Mouse (Mus musculus): ENCODE measurements around the gene Mast3. TPM values are rescaled to one million over a fixed set of nuclear protein-coding genes. Genes with fewer than 3 reads are reported as not detected.
A peak's percentile ranks its signal among the peaks of the same experiment; 100 is the strongest.

Gene Mast3
- polyA plus RNA-seq, 1 experiment = 4.8 TPM

DNA sequence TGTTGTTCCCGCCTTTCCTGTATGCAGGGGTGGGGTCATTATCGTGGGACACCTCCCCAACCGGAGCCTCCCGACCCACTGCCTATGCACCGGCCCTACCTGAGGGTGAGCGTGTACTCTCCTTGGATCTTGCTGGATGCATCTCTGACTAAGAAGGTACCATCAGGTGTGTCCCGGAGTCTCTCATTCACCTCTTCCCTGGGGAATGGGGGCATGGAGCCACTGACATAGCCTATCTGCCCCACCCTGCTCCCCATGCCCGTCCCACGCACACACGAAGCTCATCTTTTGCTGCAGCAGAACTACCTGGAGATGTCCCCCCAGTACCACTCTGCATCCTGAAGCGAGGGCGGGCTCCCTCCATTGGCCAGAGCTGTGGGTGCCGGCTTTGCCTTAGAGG lies 34.1 kb downstream of the Mast3 start:
- Histone ChIP-seq H3K9me3 (ENCODE audit: control insufficient read depth, low read length) (no peaks in the 10 kb centered on the region), H3K4me1 (ENCODE audit: control insufficient read depth) (peaks cover 70% of the 10 kb centered on the region), H3K27me3 (ENCODE audit: control insufficient read depth) (no peaks in the 10 kb centered on the region), H3K36me3 (ENCODE audit: control insufficient read depth) (peaks cover 61% of the 10 kb centered on the region), H3K4me3 (replicated peaks) (no peak overlapping the region)
- TF ChIP-seq GATA1 (IDR thresholded peaks at IDR 0.05; ENCODE audit: low read length) = no peak

- Histone ChIP-seq H3K4me1 (ENCODE audit: control insufficient read depth) (peaks cover 70% of the 10 kb centered on the region), H3K9me3 (ENCODE audit: control insufficient read depth, low read length) (no peaks in the 10 kb centered on the region), H3K36me3 (ENCODE audit: control insufficient read depth) (peaks cover 58% of the 10 kb centered on the region), H3K4me3 (replicated peaks) (no peak overlapping the region), H3K27me3 (ENCODE audit: control insufficient read depth) (no peaks in the 10 kb centered on the region)
- TF ChIP-seq TAL1 (IDR thresholded peaks at IDR 0.05; ENCODE audit: low read length) (no peak), GATA1 (IDR thresholded peaks at IDR 0.05; ENCODE audit: low read length) (no peak)
Observed at GRCm38 (mm10) chr8:70769858-70770257, 35.0 kb downstream of the Mast3 start.

DNA sequence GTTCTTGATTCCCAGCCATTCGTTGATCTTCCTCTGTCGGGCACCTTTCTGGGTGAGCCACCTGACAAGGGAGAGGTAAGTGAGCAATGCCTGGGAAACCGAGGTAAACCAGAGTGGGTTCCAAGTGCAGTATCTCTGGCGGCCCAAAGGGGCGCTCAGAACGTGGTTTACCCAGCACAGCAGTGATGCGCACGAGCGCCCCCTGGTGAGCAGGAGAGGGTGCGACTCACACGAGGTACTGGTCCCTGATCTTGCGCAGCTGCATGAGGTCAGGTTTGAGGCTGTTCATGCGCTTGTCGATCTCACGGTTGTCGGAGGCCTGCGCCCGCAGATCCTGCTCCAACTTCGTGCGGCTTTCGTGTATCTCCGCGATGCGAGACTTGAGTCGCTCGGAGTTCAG lies 35.5 kb downstream of the Mast3 start:
- Histone ChIP-seq H3K4me1 (ENCODE audit: control insufficient read depth) (peaks cover 71% of the 10 kb centered on the region), H3K36me3 (ENCODE audit: control insufficient read depth) (peaks cover 58% of the 10 kb centered on the region), H3K9me3 (ENCODE audit: control insufficient read depth, low read length) (no peaks in the 10 kb centered on the region), H3K4me3 (replicated peaks) (no peak overlapping the region), H3K27me3 (ENCODE audit: control insufficient read depth) (no peaks in the 10 kb centered on the region)
- TF ChIP-seq TAL1 (IDR thresholded peaks at IDR 0.05; ENCODE audit: low read length) (no peak), GATA1 (IDR thresholded peaks at IDR 0.05; ENCODE audit: low read length) (no peak)

GRCm38 (mm10) chr8:70768956-70769355 lies 35.9 kb downstream of the Mast3 start:
- Histone ChIP-seq H3K4me3 (replicated peaks) (no peak overlapping the region), H3K4me1 (ENCODE audit: control insufficient read depth) (peaks cover 72% of the 10 kb centered on the region), H3K27me3 (ENCODE audit: control insufficient read depth) (no peaks in the 10 kb centered on the region), H3K36me3 (ENCODE audit: control insufficient read depth) (peaks cover 54% of the 10 kb centered on the region), H3K9me3 (ENCODE audit: control insufficient read depth, low read length) (no peaks in the 10 kb centered on the region)
- TF ChIP-seq GATA1 (IDR thresholded peaks at IDR 0.05; ENCODE audit: low read length) = no peak
- TF ChIP-seq TAL1 (IDR thresholded peaks at IDR 0.05; ENCODE audit: low read length) = no peak

DNA sequence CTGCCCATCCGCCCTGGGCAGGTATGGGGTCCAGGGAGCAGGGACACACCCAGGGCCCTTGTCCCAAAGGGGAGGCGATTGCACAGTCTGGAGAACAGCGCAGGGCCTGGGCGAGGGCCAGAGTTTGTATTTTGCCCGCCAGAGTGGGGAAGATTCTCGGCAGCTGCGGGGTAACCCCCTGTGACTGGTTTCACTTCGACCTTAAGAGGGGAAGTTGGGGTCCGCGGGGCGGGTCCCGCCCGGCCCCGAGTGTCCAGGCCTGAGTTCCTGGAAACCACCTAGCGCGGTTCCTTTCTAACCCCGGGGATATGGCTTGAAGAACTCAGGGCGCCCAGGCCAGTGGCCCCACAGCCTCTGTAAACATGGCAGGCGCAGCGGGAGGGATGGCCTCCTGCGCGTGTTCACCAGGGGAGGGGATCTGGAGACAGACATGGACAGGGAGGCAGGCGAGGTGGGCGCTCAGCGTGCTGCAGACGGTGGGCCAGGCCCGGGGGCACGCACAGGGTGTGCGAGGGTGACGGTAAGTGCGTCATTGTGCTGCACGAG lies 36.5 kb downstream of the Mast3 start:
- Histone ChIP-seq H3K4me3 (replicated peaks) (no peak overlapping the region), H3K36me3 (ENCODE audit: control insufficient read depth) (peaks cover 58% of the 10 kb centered on the region), H3K4me1 (ENCODE audit: control insufficient read depth) (peaks cover 75% of the 10 kb centered on the region), H3K9me3 (ENCODE audit: control insufficient read depth, low read length) (no peaks in the 10 kb centered on the region), H3K27me3 (ENCODE audit: control insufficient read depth) (no peaks in the 10 kb centered on the region)
- no peak for TF ChIP-seq GATA1 (IDR thresholded peaks at IDR 0.05; ENCODE audit: low read length)
- TF ChIP-seq TAL1 (IDR thresholded peaks at IDR 0.05; ENCODE audit: low read length) = no peak

DNA sequence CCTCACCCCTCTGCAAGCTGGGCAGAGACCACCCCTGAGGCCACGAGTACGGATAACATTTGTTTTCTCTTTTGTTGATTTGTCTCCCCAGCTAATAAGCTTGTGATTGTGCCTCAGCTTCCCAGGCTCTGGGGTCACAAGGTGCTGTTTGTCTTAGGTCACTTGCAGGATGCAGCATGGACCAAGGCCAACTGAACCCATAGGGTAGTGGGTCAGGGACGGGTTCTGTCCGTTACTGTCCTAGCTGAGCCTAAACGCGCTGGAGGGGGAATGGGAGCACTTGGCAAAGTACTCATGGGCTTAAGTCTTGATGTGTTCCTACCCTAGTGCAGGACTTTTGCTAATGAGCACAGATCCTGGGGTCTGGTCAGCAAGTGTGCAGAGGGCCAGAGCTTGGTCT lies 37.4 kb downstream of the Mast3 start:
- H3K4me1 ChIP-seq (ENCODE audit: control insufficient read depth) = peaks cover 81% of the 10 kb centered on the region
- H3K4me3 ChIP-seq (replicated peaks) = no peak overlapping the region
- H3K9me3 ChIP-seq (ENCODE audit: control insufficient read depth, low read length) = no peaks in the 10 kb centered on the region
- H3K36me3 ChIP-seq (ENCODE audit: control insufficient read depth) = peaks cover 60% of the 10 kb centered on the region
- no peaks in the 10 kb centered on the region for H3K27me3 ChIP-seq (ENCODE audit: control insufficient read depth)
- no peak for TF ChIP-seq GATA1 (IDR thresholded peaks at IDR 0.05; ENCODE audit: low read length)
- TF ChIP-seq TAL1 (IDR thresholded peaks at IDR 0.05; ENCODE audit: low read length) = no peak

- no peaks in the 10 kb centered on the region for H3K27me3 ChIP-seq (ENCODE audit: control insufficient read depth)
- H3K4me1 ChIP-seq (ENCODE audit: control insufficient read depth) = peaks cover 85% of the 10 kb centered on the region
- no peaks in the 10 kb centered on the region for H3K9me3 ChIP-seq (ENCODE audit: control insufficient read depth, low read length)
- TF ChIP-seq TAL1 (IDR thresholded peaks at IDR 0.05; ENCODE audit: low read length) (no peak), GATA1 (IDR thresholded peaks at IDR 0.05; ENCODE audit: low read length) (no peak)
- peaks cover 57% of the 10 kb centered on the region for H3K36me3 ChIP-seq (ENCODE audit: control insufficient read depth)
- peak overlapping the region; percentile 69 for H3K4me3 ChIP-seq (replicated peaks)
Observed at GRCm38 (mm10) chr8:70766571-70767440, 38.0 kb downstream of the Mast3 start.

- H3K9me3 ChIP-seq (ENCODE audit: control insufficient read depth, low read length) = no peaks in the 10 kb centered on the region
- H3K36me3 ChIP-seq (ENCODE audit: control insufficient read depth) = peaks cover 48% of the 10 kb centered on the region
- H3K4me3 ChIP-seq (replicated peaks) = peak overlapping the region; percentile 69
- H3K4me1 ChIP-seq (ENCODE audit: control insufficient read depth) = peaks cover 92% of the 10 kb centered on the region
- no peaks in the 10 kb centered on the region for H3K27me3 ChIP-seq (ENCODE audit: control insufficient read depth)
- TF ChIP-seq TAL1 (IDR thresholded peaks at IDR 0.05; ENCODE audit: low read length) = no peak
- TF ChIP-seq GATA1 (IDR thresholded peaks at IDR 0.05; ENCODE audit: low read length) = no peak
Observed at GRCm38 (mm10) chr8:70765838-70766570, 38.9 kb downstream of the Mast3 start.

GRCm38 (mm10) chr8:70765329-70765728 lies 39.5 kb downstream of the Mast3 start:
- no peak for TF ChIP-seq GATA1 (IDR thresholded peaks at IDR 0.05; ENCODE audit: low read length)
- TF ChIP-seq TAL1 (IDR thresholded peaks at IDR 0.05; ENCODE audit: low read length) = no peak
- H3K9me3 ChIP-seq (ENCODE audit: control insufficient read depth, low read length) = no peaks in the 10 kb centered on the region
- no peaks in the 10 kb centered on the region for H3K27me3 ChIP-seq (ENCODE audit: control insufficient read depth)
- H3K4me3 ChIP-seq (replicated peaks) = peak overlapping the region; percentile 69
- H3K4me1 ChIP-seq (ENCODE audit: control insufficient read depth) = peaks cover 93% of the 10 kb centered on the region
- peaks cover 42% of the 10 kb centered on the region for H3K36me3 ChIP-seq (ENCODE audit: control insufficient read depth)

Measured in erythroblast, embryonic 14.5 days (primary cell).